Mouse (Mus musculus) midbrain, embryonic 13.5 days (tissue): ENCODE results near the gene Cyp2d11. TPM values are rescaled to one million over a fixed set of nuclear protein-coding genes. Genes with fewer than 3 reads are reported as not detected.
"Not testable (repeated sequence)": the region's sequence is repeated elsewhere in the genome, so short reads cannot be mapped to it uniquely, and the experiment has no call there.

Experiments used
- ATAC-seq: fragments of 200-750 bp; cut with Nextera tagmentation; 2 replicates; pipeline ENCODE4 v1.8.0; 2017; ENCODE audit warnings: mild to moderate bottlenecking, moderate TSS enrichment, moderate library complexity
- H3K27ac ChIP-seq: fragments of 300-500 bp; sonication (generic); 2 replicates; pipeline ENCODE4 v1.5.1; 2015; ENCODE audit warnings: inconsistent platforms, mild to moderate bottlenecking, moderate library complexity
- H3K27me3 ChIP-seq: fragments of 300-500 bp; sonication (generic); 2 replicates; pipeline ENCODE4 v1.6.1; 2015; ENCODE audit warnings: mild to moderate bottlenecking, inconsistent platforms
- H3K36me3 ChIP-seq: fragments of 300-500 bp; sonication (generic); 2 replicates; pipeline ENCODE4 v1.6.1; 2015; ENCODE audit warnings: mild to moderate bottlenecking, inconsistent platforms
- H3K4me1 ChIP-seq: fragments of 300-500 bp; sonication (generic); replicated peaks from 2 replicates; pipeline ENCODE4 v1.6.1; 2015; ENCODE audit warnings: inconsistent platforms
- H3K4me2 ChIP-seq: fragments of 300-500 bp; sonication (generic); replicated peaks from 2 replicates; pipeline ENCODE4 v1.6.1; 2015; ENCODE audit warnings: moderate library complexity, mild to moderate bottlenecking, inconsistent platforms
- H3K4me3 ChIP-seq: fragments of 300-500 bp; sonication (generic); replicated peaks from 2 replicates; pipeline ENCODE4 v1.5.1; 2015; ENCODE audit warnings: mild to moderate bottlenecking, inconsistent platforms
- H3K9ac ChIP-seq: fragments of 300-500 bp; sonication (generic); replicated peaks from 2 replicates; pipeline ENCODE4 v1.6.1; 2015; ENCODE audit warnings: mild to moderate bottlenecking, inconsistent platforms
- H3K9me3 ChIP-seq: fragments of 300-500 bp; sonication (generic); 2 replicates; pipeline ENCODE4 v1.6.1; 2016; ENCODE audit warnings: mild to moderate bottlenecking, inconsistent platforms
- WGBS: fragments of 180-500 bp; shearing (Covaris S2); methylation state at CpG from one replicate; pipeline ENCODE4 v1.1.7; 2015; 5-methylcytosine and 5-hydroxymethylcytosine counted together
- polyA plus RNA-seq: library from polyadenylated mRNA; unstranded; fragments of >200 nt; fragmentation: Nextera tagmentation; extraction: Ambion mirVana; gene quantifications from 2 replicates; pipeline ENCODE4 v1.2.1, GENCODE M21; 2015

The Cyp2d11 gene
- polyA plus RNA-seq, 1 experiment from 2014 or later, result not detected

- H3K27me3 ChIP-seq, result no peaks in the 10 kb centered on the region
- no peak within 1 kb of the TSS for H3K4me3 ChIP-seq
- H3K36me3 ChIP-seq, result no peaks in the 10 kb centered on the region
- ATAC-seq, result no peak
- no peak within 1 kb of the TSS for H3K4me2 ChIP-seq
- H3K27ac ChIP-seq, result no peak within 1 kb of the TSS
- WGBS, result 97% methylated on average over 6 of the region's 6 CpGs
- no peaks in the 10 kb centered on the region for H3K9me3 ChIP-seq
- H3K4me1 ChIP-seq, result no peaks in the 10 kb centered on the region
- H3K9ac ChIP-seq, result no peak within 1 kb of the TSS
These were observed 13.2 kb upstream of the Cyp2d11 start, which contains the start of gene Cyp2d10 for GRCm38 (mm10) chr15:82406981-82407380. Cyp2d10 (minus strand) TSS chr15:82407195.

DNA sequence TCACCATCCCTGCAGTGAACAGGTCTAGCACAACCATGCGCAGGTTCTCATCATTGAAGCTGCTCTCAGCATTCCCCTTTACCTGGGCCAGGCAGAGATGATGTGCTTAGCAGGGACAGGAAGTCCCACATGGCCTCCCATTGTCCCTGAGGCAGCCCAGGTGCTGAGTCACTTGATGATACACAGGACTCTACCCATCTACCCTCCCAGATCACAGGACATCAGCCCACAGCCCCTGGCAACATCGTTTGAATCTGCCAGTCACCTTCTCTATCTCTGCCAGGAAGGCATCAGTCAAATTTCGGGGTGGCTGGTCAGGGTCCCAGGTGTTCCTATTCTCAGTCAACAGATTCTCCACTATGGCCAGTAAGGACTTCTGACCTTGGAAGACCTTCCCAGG lies 10.3 kb upstream of the Cyp2d11 start:
- no peak overlapping the region for H3K27ac ChIP-seq
- H3K36me3 ChIP-seq, result no peaks in the 10 kb centered on the region
- H3K4me2 ChIP-seq, result no peak overlapping the region
- H3K27me3 ChIP-seq, result no peaks in the 10 kb centered on the region
- 96% methylated on average over 3 of the region's 3 CpGs for WGBS
- ATAC-seq, result no peak
- no peaks in the 10 kb centered on the region for H3K9me3 ChIP-seq
- H3K4me1 ChIP-seq, result no peaks in the 10 kb centered on the region
- H3K4me3 ChIP-seq, result no peak overlapping the region
- no peak overlapping the region for H3K9ac ChIP-seq

- Histone ChIP-seq H3K9me3 (no peaks in the 10 kb centered on the region), H3K27me3 (no peaks in the 10 kb centered on the region), H3K27ac (no peak overlapping the region), H3K4me2 (no peak overlapping the region), H3K36me3 (no peaks in the 10 kb centered on the region), H3K4me3 (no peak overlapping the region), H3K9ac (no peak overlapping the region), H3K4me1 (no peaks in the 10 kb centered on the region)
- WGBS, result 94% methylated on average over 9 of the region's 9 CpGs
- no peak for ATAC-seq
These were observed 9.8 kb upstream of the Cyp2d11 start for GRCm38 (mm10) chr15:82403606-82404005.

DNA sequence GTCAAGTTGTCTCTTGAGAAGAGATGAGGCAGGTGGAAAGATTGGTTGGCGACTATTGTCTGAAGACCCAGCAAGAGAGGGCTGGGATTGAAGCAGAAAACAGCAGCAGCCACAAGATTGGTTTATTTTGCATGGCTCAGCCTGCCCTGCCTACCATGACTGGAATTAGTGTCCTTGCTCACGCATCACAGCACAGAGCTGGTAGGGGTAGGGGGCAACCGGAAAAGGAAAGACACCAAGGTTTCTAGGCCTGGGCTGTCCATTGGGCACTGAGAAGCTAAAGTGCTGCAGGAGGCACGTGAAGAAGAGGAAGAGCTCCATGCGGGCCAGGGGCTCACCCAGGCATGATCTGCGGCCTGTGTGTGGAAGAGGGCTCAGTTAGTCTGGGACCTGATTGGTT lies 8.9 kb upstream of the Cyp2d11 start:
- WGBS, result 81% methylated on average over 6 of the region's 6 CpGs
- no peaks in the 10 kb centered on the region for H3K27me3 ChIP-seq
- H3K4me3 ChIP-seq, result no peak overlapping the region
- no peak overlapping the region for H3K9ac ChIP-seq
- no peaks in the 10 kb centered on the region for H3K36me3 ChIP-seq
- H3K9me3 ChIP-seq, result no peaks in the 10 kb centered on the region
- ATAC-seq, result no peak
- H3K27ac ChIP-seq, result no peak overlapping the region
- H3K4me1 ChIP-seq, result no peaks in the 10 kb centered on the region
- H3K4me2 ChIP-seq, result no peak overlapping the region

- no peaks in the 10 kb centered on the region for H3K36me3 ChIP-seq
- no peak for ATAC-seq
- no peaks in the 10 kb centered on the region for H3K4me1 ChIP-seq
- no peaks in the 10 kb centered on the region for H3K9me3 ChIP-seq
- H3K27me3 ChIP-seq, result no peaks in the 10 kb centered on the region
- H3K9ac ChIP-seq, result no peak overlapping the region
- no peak overlapping the region for H3K27ac ChIP-seq
- H3K4me2 ChIP-seq, result no peak overlapping the region
- H3K4me3 ChIP-seq, result no peak overlapping the region
These were observed 8.3 kb upstream of the Cyp2d11 start for GRCm38 (mm10) chr15:82402106-82402505.

DNA sequence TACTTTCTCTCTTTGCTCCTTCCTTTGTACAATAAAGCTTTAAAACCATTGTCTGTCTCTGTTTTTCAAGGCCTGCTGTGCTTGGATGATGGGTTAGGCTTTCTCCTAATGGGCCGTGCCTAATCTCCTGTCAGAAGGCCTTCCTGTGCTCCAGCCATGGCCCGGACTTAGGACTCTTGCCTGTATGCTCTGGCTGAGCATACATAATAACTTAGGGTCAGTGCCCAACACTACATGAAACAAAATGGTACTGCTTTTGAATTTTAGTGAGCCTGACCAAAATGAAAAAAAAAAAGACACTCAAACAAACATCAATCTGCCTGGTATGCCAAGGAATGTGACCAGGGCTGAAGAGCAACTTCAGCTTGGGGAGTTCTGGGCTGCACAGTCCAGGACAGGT lies 7.7 kb upstream of the Cyp2d11 start:
- no peaks in the 10 kb centered on the region for H3K27me3 ChIP-seq
- no peak overlapping the region for H3K9ac ChIP-seq
- no peak for ATAC-seq
- no peak overlapping the region for H3K27ac ChIP-seq
- WGBS, result 23% methylated on average over 2 of the region's 2 CpGs
- no peak overlapping the region for H3K4me3 ChIP-seq
- H3K9me3 ChIP-seq, result no peaks in the 10 kb centered on the region
- no peaks in the 10 kb centered on the region for H3K36me3 ChIP-seq
- H3K4me1 ChIP-seq, result no peaks in the 10 kb centered on the region
- no peak overlapping the region for H3K4me2 ChIP-seq

DNA sequence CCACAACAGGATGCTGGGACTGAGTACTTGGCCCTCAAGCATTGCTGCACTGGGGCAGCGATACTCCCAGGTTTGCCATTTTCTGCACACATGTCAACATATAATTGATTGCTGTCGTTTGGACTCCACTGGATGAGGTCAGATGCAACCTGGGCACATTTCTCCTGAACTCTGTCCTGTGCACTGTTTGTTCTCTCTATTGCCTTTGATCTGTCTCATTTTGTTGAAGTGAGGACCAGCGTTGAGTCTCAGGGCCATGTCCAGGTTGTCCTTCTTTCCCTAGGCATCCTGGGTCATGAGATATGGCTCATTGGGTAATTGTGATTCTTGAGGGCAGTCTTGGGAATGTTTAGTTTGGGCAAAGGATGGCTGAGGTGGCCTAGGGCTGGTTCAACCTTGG lies 2.1 kb upstream of the Cyp2d11 start:
- WGBS, result 90% methylated on average over 3 of the region's 3 CpGs
- ATAC-seq, H3K4me2 ChIP-seq, H3K4me1 ChIP-seq, H3K9me3 ChIP-seq, H3K9ac ChIP-seq, H3K27me3 ChIP-seq, H3K27ac ChIP-seq, H3K36me3 ChIP-seq, H3K4me3 ChIP-seq: not testable (repeated sequence)

DNA sequence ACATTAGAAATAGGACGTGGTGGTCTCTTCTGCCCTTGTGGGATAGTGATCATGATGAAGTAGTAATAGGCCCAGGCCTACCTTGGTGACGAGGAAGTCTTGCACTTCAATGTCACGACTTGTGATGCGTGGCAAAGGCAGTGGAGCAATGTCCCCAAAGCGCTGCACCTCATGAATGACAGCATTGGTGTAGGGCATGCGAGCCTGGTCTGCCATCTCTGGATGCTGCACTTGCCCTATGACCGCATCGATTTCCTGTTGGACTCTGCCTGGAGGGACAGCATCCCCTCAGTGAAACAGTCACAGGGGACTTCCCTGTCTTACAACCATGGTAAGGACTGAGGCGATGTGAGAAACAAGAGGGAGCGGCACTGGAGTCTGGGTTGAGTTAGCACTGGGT lies 3.9 kb downstream of the Cyp2d11 start:
- H3K4me1 ChIP-seq, H3K9me3 ChIP-seq, H3K4me2 ChIP-seq, H3K9ac ChIP-seq, ATAC-seq, H3K27ac ChIP-seq, H3K4me3 ChIP-seq, H3K27me3 ChIP-seq, H3K36me3 ChIP-seq: not testable (repeated sequence)
- WGBS, result 93% methylated on average over 10 of the region's 10 CpGs

- Histone ChIP-seq H3K36me3 (no peaks in the 10 kb centered on the region), H3K9ac (no peak overlapping the region), H3K4me3 (no peak overlapping the region), H3K4me2 (no peak overlapping the region), H3K27me3 (no peaks in the 10 kb centered on the region), H3K4me1 (peaks cover 5% of the 10 kb centered on the region), H3K9me3 (no peaks in the 10 kb centered on the region), H3K27ac (no peak overlapping the region)
- ATAC-seq, result no peak
- 92% methylated on average over 2 of the region's 2 CpGs for WGBS
These were observed 8.1 kb downstream of the Cyp2d11 start for GRCm38 (mm10) chr15:82385729-82386128.

DNA sequence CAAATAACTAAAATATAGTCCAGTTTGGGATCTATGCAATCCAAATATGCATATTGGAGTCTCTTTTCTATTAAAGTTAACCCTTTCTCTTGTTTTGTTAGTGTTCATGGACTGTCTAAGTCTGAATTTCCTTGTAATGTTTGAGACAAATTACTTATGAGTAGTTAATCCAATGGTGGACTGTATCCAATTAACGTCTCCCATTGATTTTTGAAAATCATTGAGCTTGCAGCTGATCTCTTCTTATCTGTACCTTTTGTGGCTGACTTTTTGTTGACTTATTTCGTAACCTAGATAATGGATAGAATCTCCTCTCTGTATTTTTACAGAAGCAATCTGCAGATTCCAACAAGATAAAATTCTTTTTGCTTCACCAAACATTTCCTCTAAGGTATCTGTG lies 11.4 kb downstream of the Cyp2d11 start:
- no peak for ATAC-seq
- no peak overlapping the region for H3K9ac ChIP-seq
- H3K9me3 ChIP-seq, result no peaks in the 10 kb centered on the region
- H3K4me2 ChIP-seq, result no peak overlapping the region
- H3K36me3 ChIP-seq, result no peaks in the 10 kb centered on the region
- H3K27ac ChIP-seq, result no peak overlapping the region
- H3K4me3 ChIP-seq, result no peak overlapping the region
- 91% methylated on average over 2 of the region's 2 CpGs for WGBS
- no peaks in the 10 kb centered on the region for H3K27me3 ChIP-seq
- peaks cover 9% of the 10 kb centered on the region for H3K4me1 ChIP-seq

- no peaks in the 10 kb centered on the region for H3K9me3 ChIP-seq
- H3K27me3 ChIP-seq, result no peaks in the 10 kb centered on the region
- peak overlapping the region; percentile 59 for H3K4me2 ChIP-seq
- H3K36me3 ChIP-seq, result no peaks in the 10 kb centered on the region
- H3K4me1 ChIP-seq, result peaks cover 16% of the 10 kb centered on the region
- H3K27ac ChIP-seq, result no peak overlapping the region
- H3K4me3 ChIP-seq, result peak overlapping the region; percentile 33
- ATAC-seq, result 0 out of 2 replicates have a peak, but pooled peaks have one; percentile 20
- H3K9ac ChIP-seq, result 0 out of 2 replicates have a peak overlapping the region, but pooled peaks have one; percentile 44
- 31% methylated on average over 7 of the region's 7 CpGs for WGBS
These were observed 13.1 kb downstream of the Cyp2d11 start for GRCm38 (mm10) chr15:82380714-82381062.

DNA sequence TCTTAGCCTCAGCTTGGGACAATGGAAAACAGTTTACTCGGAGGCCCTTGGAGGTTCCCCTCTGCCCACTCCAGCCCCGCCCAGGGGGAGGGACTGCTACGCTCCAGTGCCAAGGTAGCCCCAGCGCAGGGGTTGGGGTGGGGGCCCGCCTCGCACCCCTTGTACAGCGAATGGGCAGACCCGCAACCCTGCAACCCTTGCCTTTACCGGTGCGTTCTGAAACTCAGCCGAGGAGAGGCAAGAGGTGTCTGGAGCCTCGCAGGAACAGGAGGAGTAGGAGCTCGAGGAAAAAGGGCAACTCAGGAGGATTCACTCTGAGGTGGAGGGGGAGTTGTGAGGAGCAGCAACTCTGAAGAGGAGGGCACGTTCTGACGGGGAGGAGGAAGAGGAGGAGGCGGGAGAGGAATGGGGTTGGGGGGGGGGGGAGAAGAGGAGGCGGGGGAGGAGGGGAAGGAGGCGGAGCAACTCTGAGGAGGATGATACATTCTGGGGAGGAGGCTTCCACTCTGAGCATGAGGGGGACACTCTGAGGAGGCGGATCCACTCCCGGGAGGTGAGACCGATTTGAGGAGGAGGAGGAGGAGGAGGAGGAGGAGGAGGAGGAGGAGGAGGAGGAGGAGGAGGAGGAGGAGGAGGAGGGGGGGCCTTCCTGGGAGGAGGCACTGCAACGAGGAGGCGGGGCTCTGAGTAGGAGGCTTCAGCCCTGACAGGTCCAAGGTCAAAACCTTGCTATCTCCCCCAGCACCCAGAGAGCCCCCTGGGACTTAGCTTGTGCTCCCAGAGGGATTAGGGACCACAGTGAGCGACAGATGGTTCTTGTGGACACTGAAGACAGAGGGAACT lies 13.7 kb downstream of the Cyp2d11 start, which contains the start of gene Cyp2d22:
Cyp2d22 (minus strand) TSS at position 390 of the 843 bp plus-strand sequence.
- H3K27ac ChIP-seq, result no peak within 1 kb of the TSS
- H3K36me3 ChIP-seq, result no peaks in the 10 kb centered on the region
- no peaks in the 10 kb centered on the region for H3K27me3 ChIP-seq
- peak; percentile 69 for ATAC-seq
- no peaks in the 10 kb centered on the region for H3K9me3 ChIP-seq
- H3K4me3 ChIP-seq, result peak within 1 kb of the TSS; percentile 33
- H3K9ac ChIP-seq, result peak within 1 kb of the TSS; percentile 44; the same call in 1 of the 2 replicates
- peak within 1 kb of the TSS; percentile 59 for H3K4me2 ChIP-seq
- H3K4me1 ChIP-seq, result peaks cover 16% of the 10 kb centered on the region
- WGBS, result 2% methylated on average over 18 of the region's 24 CpGs

DNA sequence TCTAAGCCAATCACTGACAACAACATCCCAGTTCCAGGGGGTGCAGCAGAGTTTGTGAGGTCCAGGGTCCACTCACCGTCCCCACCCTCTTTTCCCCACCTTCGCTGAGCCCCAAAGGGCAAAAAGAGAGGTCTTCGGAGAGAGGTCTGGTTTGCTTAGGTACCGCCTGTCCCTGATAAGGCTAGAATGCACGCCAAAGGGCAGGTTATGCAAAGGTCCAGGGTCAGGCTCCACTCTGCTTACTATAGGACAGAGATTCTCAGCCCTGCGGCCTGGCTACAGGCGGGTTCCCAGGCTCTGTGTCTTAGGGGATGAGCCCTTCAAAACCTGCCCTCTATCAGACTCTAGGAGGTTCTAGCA lies 14.3 kb downstream of the Cyp2d11 start:
- Histone ChIP-seq H3K9ac (no peak overlapping the region), H3K27ac (no peak overlapping the region), H3K4me3 (peak overlapping the region; percentile 33), H3K36me3 (no peaks in the 10 kb centered on the region), H3K27me3 (no peaks in the 10 kb centered on the region), H3K4me2 (peak overlapping the region; percentile 59), H3K9me3 (no peaks in the 10 kb centered on the region), H3K4me1 (peaks cover 16% of the 10 kb centered on the region)
- 20% methylated on average over 7 of the region's 7 CpGs for WGBS
- no peak; the same call in none of the 2 replicates for ATAC-seq
